Mouse (Mus musculus) midbrain, embryonic 11.5 days (tissue): Measurements from ENCODE around the gene Gdap1l1. TPM values are rescaled to one million over a fixed set of nuclear protein-coding genes. Genes with fewer than 3 reads are reported as not detected.

ENCODE experiments used
- ATAC-seq: fragments of 200-750 bp; cut with Nextera tagmentation; 2 replicates; pipeline ENCODE4 v1.8.0; 2017; ENCODE audit warnings: moderate TSS enrichment, moderate library complexity; ENCODE audit not compliant: low FRiP score
- DNase-seq: peaks from one replicate; pipeline ENCODE4 v3.0.0; 2015; ENCODE audit warnings: low spot score; ENCODE audit errors: missing footprints
- H3K27ac ChIP-seq: fragments of 300-500 bp; sonication (generic); 2 replicates; pipeline ENCODE4 v1.5.1; 2014; ENCODE audit warnings: low read depth, low read length
- H3K27me3 ChIP-seq: fragments of 300-500 bp; sonication (generic); 2 replicates; pipeline ENCODE4 v1.6.1; 2014; ENCODE audit warnings: mild to moderate bottlenecking, low read length, moderate library complexity, mixed read lengths; ENCODE audit not compliant: control insufficient read depth, insufficient read depth
- H3K36me3 ChIP-seq: fragments of 300-500 bp; sonication (generic); 2 replicates; pipeline ENCODE4 v1.6.1; 2014; ENCODE audit warnings: mild to moderate bottlenecking, low read length, moderate library complexity, mixed read lengths; ENCODE audit not compliant: control insufficient read depth, insufficient read depth
- H3K4me1 ChIP-seq: fragments of 300-500 bp; sonication (generic); 2 replicates; pipeline ENCODE4 v1.6.1; 2014; ENCODE audit warnings: low read length; ENCODE audit not compliant: control insufficient read depth, insufficient read depth
- H3K4me2 ChIP-seq: fragments of 300-500 bp; sonication (generic); 2 replicates; pipeline ENCODE4 v1.6.1; 2014; ENCODE audit warnings: mild to moderate bottlenecking, moderate library complexity
- H3K4me3 ChIP-seq: fragments of 300-500 bp; sonication (generic); 2 replicates; pipeline ENCODE4 v1.5.1; 2014; ENCODE audit warnings: low read depth, low read length
- H3K9ac ChIP-seq: fragments of 300-500 bp; sonication (generic); 2 replicates; pipeline ENCODE4 v1.6.1; 2014; ENCODE audit warnings: low read length
- H3K9me3 ChIP-seq: fragments of 300-500 bp; sonication (generic); 2 replicates; pipeline ENCODE4 v1.6.1; 2016; ENCODE audit warnings: low read length; ENCODE audit not compliant: control insufficient read depth
- WGBS: fragments of 180-500 bp; shearing (Covaris S2); extraction: QIAGEN DNeasy Blood & Tissue Kit; methylation state at CpG from one replicate; pipeline ENCODE4 v1.1.7; 2014; 5-methylcytosine and 5-hydroxymethylcytosine counted together
- polyA plus RNA-seq: library from polyadenylated mRNA; unstranded; fragments of >200 nt; fragmentation: Nextera tagmentation; extraction: Ambion mirVana; gene quantifications from 2 replicates; pipeline ENCODE4 v1.2.1, GENCODE M21; 2014

Gdap1l1 gene
- polyA plus RNA-seq, 1 experiment from 2014 or later = 42.9 TPM

GRCm38 (mm10) chr2:163464562-163464961 lies 26.3 kb downstream of the Gdap1l1 start:
- no peak overlapping the region for H3K4me2 ChIP-seq
- no peak overlapping the region for H3K9ac ChIP-seq
- no peaks in the 10 kb centered on the region for H3K9me3 ChIP-seq
- WGBS = 82% methylated on average over 6 of the region's 6 CpGs
- DNase-seq = no peak
- H3K36me3 ChIP-seq = peaks cover 3% of the 10 kb centered on the region; the same call in 1 of the 2 replicates
- no peak overlapping the region for H3K27ac ChIP-seq
- no peaks in the 10 kb centered on the region for H3K4me1 ChIP-seq
- no peak overlapping the region for H3K4me3 ChIP-seq
- no peaks in the 10 kb centered on the region for H3K27me3 ChIP-seq
- no peak for ATAC-seq

- Histone ChIP-seq H3K27ac (no peak overlapping the region), H3K4me3 (no peak overlapping the region), H3K27me3 (no peaks in the 10 kb centered on the region), H3K4me1 (peaks cover 5% of the 10 kb centered on the region), H3K9ac (no peak overlapping the region), H3K4me2 (no peak overlapping the region), H3K9me3 (no peaks in the 10 kb centered on the region), H3K36me3 (peaks cover 3% of the 10 kb centered on the region; the same call in 1 of the 2 replicates)
- no peak for ATAC-seq
- no peak for DNase-seq
- 80% methylated on average over 8 of the region's 8 CpGs for WGBS
Measured at GRCm38 (mm10) chr2:163466771-163467170, 28.5 kb downstream of the Gdap1l1 start.

- H3K27ac ChIP-seq = no peak overlapping the region
- H3K9me3 ChIP-seq = no peaks in the 10 kb centered on the region
- WGBS = 94% methylated on average over 6 of the region's 6 CpGs
- H3K4me1 ChIP-seq = peaks cover 7% of the 10 kb centered on the region
- no peak overlapping the region for H3K4me3 ChIP-seq
- DNase-seq = no peak
- no peaks in the 10 kb centered on the region for H3K27me3 ChIP-seq
- H3K9ac ChIP-seq = no peak overlapping the region
- no peak for ATAC-seq
- H3K4me2 ChIP-seq = no peak overlapping the region
- peaks cover 3% of the 10 kb centered on the region; the same call in 1 of the 2 replicates for H3K36me3 ChIP-seq
Measured at GRCm38 (mm10) chr2:163467585-163467984, 29.3 kb downstream of the Gdap1l1 start.

GRCm38 (mm10) chr2:163468866-163469265 lies 30.6 kb downstream of the Gdap1l1 start:
- Histone ChIP-seq H3K4me3 (no peak overlapping the region), H3K9ac (no peak overlapping the region), H3K4me2 (no peak overlapping the region), H3K27me3 (no peaks in the 10 kb centered on the region), H3K27ac (no peak overlapping the region), H3K36me3 (peaks cover 3% of the 10 kb centered on the region; the same call in 1 of the 2 replicates), H3K9me3 (no peaks in the 10 kb centered on the region), H3K4me1 (peaks cover 7% of the 10 kb centered on the region)
- WGBS = 90% methylated on average over 6 of the region's 6 CpGs
- DNase-seq (no peak), ATAC-seq (no peak)

GRCm38 (mm10) chr2:163469711-163470110 lies 31.4 kb downstream of the Gdap1l1 start:
- DNase-seq (no peak), ATAC-seq (no peak)
- Histone ChIP-seq H3K9ac (no peak overlapping the region), H3K36me3 (peaks cover 3% of the 10 kb centered on the region; the same call in 1 of the 2 replicates), H3K4me1 (peaks cover 7% of the 10 kb centered on the region), H3K9me3 (no peaks in the 10 kb centered on the region), H3K27ac (no peak overlapping the region), H3K27me3 (no peaks in the 10 kb centered on the region), H3K4me2 (no peak overlapping the region), H3K4me3 (no peak overlapping the region)
- 95% methylated on average over 15 of the region's 15 CpGs for WGBS

GRCm38 (mm10) chr2:163471136-163471535 lies 32.9 kb downstream of the Gdap1l1 start:
- H3K9ac ChIP-seq = no peak overlapping the region; the same call in 1 of the 2 replicates

GRCm38 (mm10) chr2:163471710-163472465 lies 33.6 kb downstream of the Gdap1l1 start:
- ATAC-seq = peak; percentile 69; the same call in 1 of the 2 replicates

More at GRCm38 (mm10) chr2:163471136-163471535, 32.9 kb downstream of the Gdap1l1 start:
- Histone ChIP-seq H3K4me3 (peak overlapping the region; percentile 77; the same call in 1 of the 2 replicates), H3K27me3 (no peaks in the 10 kb centered on the region), H3K4me1 (peaks cover 7% of the 10 kb centered on the region), H3K27ac (no peak overlapping the region), H3K9me3 (no peaks in the 10 kb centered on the region), H3K36me3 (peaks cover 3% of the 10 kb centered on the region; the same call in 1 of the 2 replicates), H3K4me2 (peak overlapping the region; percentile 88; the same call in 1 of the 2 replicates)
- DNase-seq (no peak), ATAC-seq (no peak)
- 86% methylated on average over 3 of the region's 3 CpGs for WGBS

GRCm38 (mm10) chr2:163472466-163472851 lies 34.2 kb downstream of the Gdap1l1 start, which contains the start of gene Fitm2:
Gene Fitm2 (minus strand): TSS chr2:163472629.
- no peak within 1 kb of the TSS; the same call in 1 of the 2 replicates for H3K27ac ChIP-seq
- ATAC-seq = peak; percentile 96
- no peaks in the 10 kb centered on the region for H3K9me3 ChIP-seq
- peak within 1 kb of the TSS; percentile 77 for H3K4me3 ChIP-seq
- H3K36me3 ChIP-seq = peaks cover 3% of the 10 kb centered on the region; the same call in 1 of the 2 replicates
- H3K9ac ChIP-seq = peak within 1 kb of the TSS; percentile 85
- WGBS = under 1% methylated on average over 30 of the region's 30 CpGs
- H3K4me2 ChIP-seq = peak within 1 kb of the TSS; percentile 88
- no peaks in the 10 kb centered on the region for H3K27me3 ChIP-seq
- H3K4me1 ChIP-seq = peaks cover 7% of the 10 kb centered on the region
- DNase-seq = peak; percentile 100

More at GRCm38 (mm10) chr2:163471710-163472465, 33.6 kb downstream of the Gdap1l1 start:
- no peak for DNase-seq
- peak overlapping the region; percentile 85 for H3K9ac ChIP-seq
- peak overlapping the region; percentile 88 for H3K4me2 ChIP-seq
- no peaks in the 10 kb centered on the region for H3K27me3 ChIP-seq
- 5% methylated on average over 36 of the region's 36 CpGs for WGBS
- peaks cover 7% of the 10 kb centered on the region for H3K4me1 ChIP-seq
- H3K9me3 ChIP-seq = no peaks in the 10 kb centered on the region
- H3K36me3 ChIP-seq = peaks cover 3% of the 10 kb centered on the region; the same call in 1 of the 2 replicates
- no peak overlapping the region; the same call in 1 of the 2 replicates for H3K27ac ChIP-seq
- peak overlapping the region; percentile 77 for H3K4me3 ChIP-seq

- ATAC-seq (no peak), DNase-seq (no peak)
- WGBS = 51% methylated on average over 18 of the region's 18 CpGs
- Histone ChIP-seq H3K9me3 (no peaks in the 10 kb centered on the region), H3K36me3 (no peaks in the 10 kb centered on the region), H3K27ac (no peak overlapping the region), H3K4me2 (no peak overlapping the region), H3K4me3 (no peak overlapping the region), H3K9ac (no peak overlapping the region), H3K27me3 (peaks cover 3% of the 10 kb centered on the region), H3K4me1 (peaks cover 3% of the 10 kb centered on the region)
Measured at GRCm38 (mm10) chr2:163480191-163480825, 42.0 kb downstream of the Gdap1l1 start.
